Mouse (Mus musculus) forebrain, embryonic 16.5 days (tissue): Measurements from ENCODE around the gene Etl4. TPM values are rescaled to one million over a fixed set of nuclear protein-coding genes. Genes with fewer than 3 reads are reported as not detected.

Experiments used
- ATAC-seq: fragments of 200-750 bp; cut with Nextera tagmentation; 2 replicates; pipeline ENCODE4 v1.8.0; 2017; ENCODE audit warnings: mild to moderate bottlenecking, moderate library complexity
- H3K27ac ChIP-seq: fragments of 300-500 bp; sonication (generic); 2 replicates; pipeline ENCODE4 v1.5.1; 2014; ENCODE audit warnings: low read length, control low read depth
- H3K27me3 ChIP-seq: fragments of 300-500 bp; sonication (generic); replicated peaks from 2 replicates; pipeline ENCODE4 v1.6.1; 2014; ENCODE audit warnings: low read length; ENCODE audit not compliant: control insufficient read depth, insufficient read depth
- H3K36me3 ChIP-seq: fragments of 300-500 bp; sonication (generic); 2 replicates; pipeline ENCODE4 v1.6.1; 2014; ENCODE audit not compliant: control insufficient read depth, insufficient read depth
- H3K4me1 ChIP-seq: fragments of 300-500 bp; sonication (generic); replicated peaks from 2 replicates; pipeline ENCODE4 v1.6.1; 2014; ENCODE audit warnings: low read length; ENCODE audit not compliant: control insufficient read depth, insufficient read depth
- H3K4me2 ChIP-seq: fragments of 300-500 bp; sonication (generic); 2 replicates; pipeline ENCODE4 v1.6.1; 2014; ENCODE audit warnings: mild to moderate bottlenecking, low read length, control low read depth
- H3K4me3 ChIP-seq: fragments of 300-500 bp; sonication (generic); replicated peaks from 2 replicates; pipeline ENCODE4 v1.5.1; 2014; ENCODE audit warnings: mild to moderate bottlenecking, low read length, control low read depth
- H3K9ac ChIP-seq: fragments of 300-500 bp; sonication (generic); replicated peaks from 2 replicates; pipeline ENCODE4 v1.6.1; 2014; ENCODE audit warnings: low read depth, low read length, control low read depth
- H3K9me3 ChIP-seq: fragments of 300-500 bp; sonication (generic); 2 replicates; pipeline ENCODE4 v1.6.1; 2016; ENCODE audit warnings: low read length; ENCODE audit not compliant: control insufficient read depth
- WGBS: fragments of 180-500 bp; shearing (Covaris S2); extraction: QIAGEN DNeasy Blood & Tissue Kit; methylation state at CpG from one replicate; pipeline ENCODE4 v1.1.7; 2014; 5-methylcytosine and 5-hydroxymethylcytosine counted together
- polyA plus RNA-seq: library from polyadenylated mRNA; unstranded; fragments of >200 nt; fragmentation: Nextera tagmentation; extraction: Ambion mirVana; gene quantifications from 2 replicates; pipeline ENCODE4 v1.2.1, GENCODE M21; 2015

Etl4 gene
- polyA plus RNA-seq, 1 experiment from 2014 or later: 16.5 TPM

GRCm38 (mm10) chr2:20747723-20748122, 838.1 kb downstream of the Etl4 start:
- Histone ChIP-seq H3K9me3 (no peaks in the 10 kb centered on the region), H3K4me3 (no peak overlapping the region), H3K4me1 (no peaks in the 10 kb centered on the region; the same call in 1 of the 2 replicates), H3K27ac (no peak overlapping the region), H3K4me2 (no peak overlapping the region), H3K9ac (no peak overlapping the region), H3K36me3 (no peaks in the 10 kb centered on the region), H3K27me3 (no peaks in the 10 kb centered on the region)
- no peak for ATAC-seq
- WGBS: 38% methylated on average over 1 of the region's 1 CpGs

GRCm38 (mm10) chr2:20748481-20748880, 838.9 kb downstream of the Etl4 start:
- Histone ChIP-seq H3K9me3 (no peaks in the 10 kb centered on the region), H3K9ac (no peak overlapping the region), H3K36me3 (no peaks in the 10 kb centered on the region), H3K4me3 (no peak overlapping the region), H3K4me2 (no peak overlapping the region), H3K27ac (no peak overlapping the region), H3K4me1 (no peaks in the 10 kb centered on the region; the same call in 1 of the 2 replicates), H3K27me3 (no peaks in the 10 kb centered on the region)
- 32% methylated on average over 1 of the region's 1 CpGs for WGBS
- ATAC-seq: no peak

- H3K9me3 ChIP-seq: no peaks in the 10 kb centered on the region
- ATAC-seq: no peak
- H3K4me1 ChIP-seq: no peaks in the 10 kb centered on the region; the same call in 1 of the 2 replicates
- 93% methylated on average over 3 of the region's 3 CpGs for WGBS
- H3K9ac ChIP-seq: no peak overlapping the region
- no peak overlapping the region for H3K27ac ChIP-seq
- no peak overlapping the region for H3K4me3 ChIP-seq
- no peaks in the 10 kb centered on the region for H3K36me3 ChIP-seq
- no peaks in the 10 kb centered on the region for H3K27me3 ChIP-seq
- H3K4me2 ChIP-seq: no peak overlapping the region
Observed at GRCm38 (mm10) chr2:20749687-20750086, 840.1 kb downstream of the Etl4 start.

GRCm38 (mm10) chr2:20753282-20754110, 843.9 kb downstream of the Etl4 start:
- no peak overlapping the region for H3K9ac ChIP-seq
- H3K27ac ChIP-seq: no peak overlapping the region
- H3K4me1 ChIP-seq: no peaks in the 10 kb centered on the region
- 89% methylated on average over 8 of the region's 8 CpGs for WGBS
- no peak overlapping the region for H3K4me3 ChIP-seq
- no peaks in the 10 kb centered on the region for H3K9me3 ChIP-seq
- no peak for ATAC-seq
- no peaks in the 10 kb centered on the region for H3K27me3 ChIP-seq
- H3K36me3 ChIP-seq: no peaks in the 10 kb centered on the region
- no peak overlapping the region for H3K4me2 ChIP-seq

- no peak for ATAC-seq
- H3K4me1 ChIP-seq: no peaks in the 10 kb centered on the region
- H3K4me3 ChIP-seq: no peak overlapping the region
- no peak overlapping the region for H3K4me2 ChIP-seq
- no peaks in the 10 kb centered on the region for H3K27me3 ChIP-seq
- no peaks in the 10 kb centered on the region for H3K9me3 ChIP-seq
- no peak overlapping the region for H3K9ac ChIP-seq
- H3K27ac ChIP-seq: no peak overlapping the region
- 91% methylated on average over 3 of the region's 3 CpGs for WGBS
- H3K36me3 ChIP-seq: no peaks in the 10 kb centered on the region
Observed at GRCm38 (mm10) chr2:20756964-20757363, 847.4 kb downstream of the Etl4 start.

GRCm38 (mm10) chr2:20759045-20759662, 849.6 kb downstream of the Etl4 start:
- H3K9ac ChIP-seq: no peak overlapping the region
- H3K4me1 ChIP-seq: no peaks in the 10 kb centered on the region
- ATAC-seq: no peak
- H3K27ac ChIP-seq: no peak overlapping the region
- H3K27me3 ChIP-seq: no peaks in the 10 kb centered on the region
- H3K9me3 ChIP-seq: no peaks in the 10 kb centered on the region
- 91% methylated on average over 7 of the region's 7 CpGs for WGBS
- H3K36me3 ChIP-seq: no peaks in the 10 kb centered on the region
- no peak overlapping the region for H3K4me2 ChIP-seq
- H3K4me3 ChIP-seq: no peak overlapping the region

- Histone ChIP-seq H3K27me3 (no peaks in the 10 kb centered on the region), H3K4me1 (no peaks in the 10 kb centered on the region), H3K4me3 (no peak overlapping the region), H3K36me3 (no peaks in the 10 kb centered on the region), H3K4me2 (no peak overlapping the region), H3K9me3 (no peaks in the 10 kb centered on the region), H3K27ac (no peak overlapping the region), H3K9ac (no peak overlapping the region)
- ATAC-seq: no peak
- WGBS: 92% methylated on average over 5 of the region's 5 CpGs
Observed at GRCm38 (mm10) chr2:20761320-20761719, 851.7 kb downstream of the Etl4 start.

GRCm38 (mm10) chr2:20761751-20762150, 852.2 kb downstream of the Etl4 start:
- ATAC-seq: no peak
- Histone ChIP-seq H3K4me1 (no peaks in the 10 kb centered on the region), H3K27ac (no peak overlapping the region), H3K4me2 (no peak overlapping the region), H3K27me3 (no peaks in the 10 kb centered on the region), H3K9me3 (no peaks in the 10 kb centered on the region), H3K9ac (no peak overlapping the region), H3K36me3 (no peaks in the 10 kb centered on the region), H3K4me3 (no peak overlapping the region)
- 91% methylated on average over 3 of the region's 3 CpGs for WGBS

GRCm38 (mm10) chr2:20763511-20764212, 854.1 kb downstream of the Etl4 start:
- no peaks in the 10 kb centered on the region for H3K27me3 ChIP-seq
- WGBS: 59% methylated on average over 4 of the region's 4 CpGs
- no peaks in the 10 kb centered on the region for H3K36me3 ChIP-seq
- H3K4me3 ChIP-seq: no peak overlapping the region
- H3K4me1 ChIP-seq: no peaks in the 10 kb centered on the region
- no peak overlapping the region for H3K4me2 ChIP-seq
- no peaks in the 10 kb centered on the region for H3K9me3 ChIP-seq
- H3K27ac ChIP-seq: no peak overlapping the region
- ATAC-seq: no peak
- H3K9ac ChIP-seq: no peak overlapping the region
